Mouse (Mus musculus): ENCODE results near the gene Med9.

Gene Med9

DNA sequence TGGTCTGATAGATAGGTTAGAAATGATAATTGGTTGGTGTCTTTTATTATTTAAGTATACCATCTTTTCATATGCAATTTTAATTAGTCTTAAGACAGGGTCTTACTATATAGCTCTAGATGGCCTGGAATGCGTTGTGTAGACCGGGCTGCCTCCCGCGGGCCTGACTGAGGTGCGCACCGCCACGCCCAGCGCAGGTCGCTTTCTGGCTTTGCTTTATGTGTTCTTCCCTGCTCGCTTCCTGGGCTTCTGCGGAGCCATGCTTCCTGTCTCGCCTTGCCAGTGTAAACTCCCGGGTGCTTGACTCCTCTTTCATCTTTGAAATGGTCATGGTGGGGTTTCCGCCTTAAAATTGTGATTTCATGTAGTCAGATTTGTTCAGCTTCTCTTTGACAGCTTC lies 4.9 kb downstream of the Med9 start:
- no peak for DNase-seq

DNA sequence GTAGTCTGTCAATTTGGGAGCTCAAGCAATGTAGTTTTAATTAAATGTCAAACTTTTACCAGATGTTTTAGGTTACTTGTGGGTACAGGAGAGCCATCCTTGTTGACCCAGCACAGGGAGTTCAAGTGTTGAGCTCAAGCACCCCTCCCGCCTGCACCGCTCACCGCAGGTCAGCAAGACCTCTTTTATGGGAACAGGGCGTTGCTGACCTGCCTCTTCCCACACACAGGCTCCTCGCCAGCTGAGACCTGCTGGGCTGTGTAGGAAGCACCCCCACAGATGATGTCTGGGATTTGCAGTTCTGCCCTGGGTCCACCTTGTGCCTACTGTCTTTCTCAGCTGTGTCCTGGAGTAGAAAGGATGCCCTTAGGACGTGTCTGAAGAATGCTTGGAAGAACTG lies 8.7 kb downstream of the Med9 start:
- DNase-seq = no peak

DNA sequence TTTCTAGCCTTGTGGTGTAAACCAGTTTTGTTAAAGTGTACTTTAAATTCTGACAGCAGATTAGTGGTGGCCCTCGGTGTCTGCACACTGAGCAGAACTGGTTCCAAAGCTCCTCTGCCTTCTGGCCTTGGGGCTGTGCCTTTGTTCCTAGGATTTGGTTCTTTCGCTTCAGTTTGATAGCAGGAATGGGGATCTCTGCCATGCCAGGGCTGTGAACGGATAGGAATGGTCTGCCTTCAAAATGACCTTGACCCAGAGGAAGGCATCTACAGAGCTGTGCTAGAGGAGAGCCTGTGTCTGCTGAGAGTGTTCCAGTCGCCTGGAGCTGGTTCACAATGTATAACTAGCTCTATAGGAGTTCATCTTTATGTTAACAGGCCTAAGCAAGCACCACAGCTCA lies 11.4 kb downstream of the Med9 start:
- DNase-seq = no peak

- peak; percentile 76 for DNase-seq
These were observed 12.7 kb downstream of the Med9 start for GRCm38 (mm10) chr11:59960476-59961337.

GRCm38 (mm10) chr11:59961338-59961875 lies 13.4 kb downstream of the Med9 start:
- no peak for DNase-seq

DNA sequence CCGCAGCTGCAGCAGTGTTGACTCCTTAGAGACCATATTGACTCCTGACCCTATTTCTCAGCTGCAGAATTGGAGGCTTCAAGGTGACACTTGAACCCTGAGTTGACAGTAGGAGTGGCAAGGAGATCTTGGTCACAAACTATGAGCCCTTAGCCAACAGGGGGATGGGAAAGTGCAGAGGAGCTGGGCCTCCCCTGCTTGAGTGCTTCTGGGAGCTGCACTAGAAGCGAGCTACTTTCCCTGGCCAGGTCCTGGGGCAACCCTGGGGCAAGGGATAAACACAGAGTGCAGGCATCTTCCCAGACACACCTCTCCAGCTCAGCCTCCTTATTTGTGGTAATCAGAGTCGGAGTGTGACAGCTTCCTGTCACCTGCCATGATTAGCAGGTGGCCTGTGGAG lies 14.6 kb downstream of the Med9 start:
- DNase-seq = no peak

DNA sequence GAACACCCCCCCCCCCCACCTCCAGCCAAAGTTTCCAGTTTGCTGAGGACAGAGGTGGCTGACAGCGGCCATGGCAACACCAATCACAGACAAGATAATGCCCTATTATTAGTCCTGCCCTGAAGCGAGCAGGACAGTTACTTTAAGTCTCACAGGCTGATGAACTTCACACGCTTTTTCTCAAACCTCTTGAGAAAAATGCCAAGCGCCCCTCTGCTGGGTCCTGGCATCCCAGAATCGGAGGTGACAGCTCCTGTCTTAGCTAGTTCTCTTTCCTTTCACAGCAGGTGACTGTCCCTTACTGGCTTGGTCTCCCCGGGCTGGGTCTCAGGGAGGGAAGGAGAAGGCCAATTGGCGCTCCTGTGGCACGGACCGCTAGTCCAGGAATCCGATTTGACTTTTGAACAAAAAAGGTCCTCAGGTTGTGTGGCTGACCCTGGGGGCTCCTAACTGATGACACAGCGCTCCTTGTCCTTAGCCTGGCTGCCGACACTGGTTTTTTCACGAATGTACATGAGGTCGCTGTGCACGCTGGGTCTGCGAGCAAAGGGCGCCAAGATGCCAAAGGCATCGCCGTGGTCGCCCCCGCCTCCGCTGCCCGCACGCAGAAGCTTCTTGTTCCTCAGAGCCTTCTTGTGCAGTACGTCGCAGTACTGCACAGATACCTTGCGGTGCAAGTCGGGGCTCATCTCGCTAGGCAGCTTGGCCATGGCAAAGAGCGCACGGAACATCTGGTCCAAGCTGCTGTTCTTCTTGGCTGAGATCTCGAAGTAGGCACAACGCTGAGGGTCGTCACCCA lies 15.6 kb downstream of the Med9 start:
- no peak for DNase-seq

DNA sequence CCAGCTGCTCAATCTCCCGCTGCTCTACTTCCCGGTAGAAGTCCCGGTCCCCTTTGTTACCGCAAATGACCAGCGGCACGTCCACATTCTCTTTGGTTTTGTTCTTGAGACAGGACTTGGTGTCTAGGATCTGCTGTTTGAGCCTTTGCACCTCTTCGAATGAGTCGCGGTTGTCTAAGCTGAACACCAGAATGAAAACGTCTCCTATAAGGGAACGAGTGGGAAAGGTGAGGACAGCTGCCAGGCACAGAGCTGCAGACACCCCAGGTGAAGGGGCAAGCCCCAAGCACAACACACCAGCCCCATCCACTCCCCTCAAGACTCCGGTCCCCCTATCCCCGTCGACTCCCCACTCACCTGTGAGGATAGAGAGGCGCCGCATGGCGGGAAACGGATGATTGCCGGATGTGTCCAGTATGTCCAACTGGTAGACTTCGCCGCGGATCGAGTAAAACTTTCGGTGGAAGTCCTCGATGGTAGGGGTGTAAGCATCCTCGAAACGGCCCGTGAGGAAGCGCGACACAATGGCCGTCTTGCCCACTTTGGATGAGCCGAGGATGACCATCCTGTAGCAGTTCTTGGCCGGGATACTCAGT lies 16.3 kb downstream of the Med9 start:
- no peak for DNase-seq

GRCm38 (mm10) chr11:59964818-59965217 lies 16.8 kb downstream of the Med9 start, which contains the start of gene Rasd1:
Rasd1 (minus strand) TSS chr11:59964944.
- DNase-seq = peak; percentile 63

- peak; percentile 61 for DNase-seq
These were observed 17.5 kb downstream of the Med9 start for GRCm38 (mm10) chr11:59965227-59966101.

DNA sequence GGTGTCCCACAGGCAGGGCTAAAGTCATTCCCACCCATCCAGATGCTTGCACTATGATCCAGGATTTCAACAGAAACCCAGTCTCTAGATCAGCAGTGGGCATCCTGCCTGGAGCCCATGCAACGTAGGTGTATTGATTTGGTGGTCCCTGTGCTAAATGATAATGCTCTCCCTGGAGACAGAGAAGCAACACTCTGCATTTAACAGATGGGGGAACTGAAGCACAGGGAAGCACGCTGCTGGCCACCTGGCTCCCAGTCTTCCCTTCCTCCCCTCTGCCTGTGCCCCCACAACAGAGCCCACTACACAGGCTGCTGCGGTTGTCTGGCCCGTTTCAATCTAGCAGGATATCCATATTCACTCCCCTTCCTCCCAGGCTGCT lies 18.1 kb downstream of the Med9 start:
- DNase-seq = peak; percentile 81

GRCm38 (mm10) chr11:59967765-59968164 lies 19.8 kb downstream of the Med9 start:
- no peak for DNase-seq

DNA sequence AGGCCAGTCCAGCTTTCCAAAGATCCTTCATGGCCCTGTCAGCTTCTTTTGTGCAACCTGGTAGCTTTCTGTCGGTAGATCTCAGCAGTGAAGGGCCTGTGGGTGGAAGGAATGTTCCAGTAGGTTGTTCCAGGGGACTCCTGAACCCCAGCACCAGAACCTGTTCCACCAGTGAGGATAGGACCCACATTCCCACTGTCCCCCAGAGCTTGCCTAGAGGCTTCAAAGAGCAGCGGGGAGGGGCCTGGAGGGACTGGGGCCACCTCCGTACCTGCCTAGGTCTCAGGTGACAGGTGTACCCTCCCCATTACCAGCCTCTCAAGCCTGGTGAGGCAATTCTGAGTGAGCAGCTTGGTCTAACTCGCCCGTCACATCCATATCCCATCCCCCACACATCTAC lies 22.8 kb downstream of the Med9 start:
- no peak for DNase-seq

GRCm38 (mm10) chr11:59971691-59972090 lies 23.7 kb downstream of the Med9 start:
- DNase-seq = no peak

- no peak for DNase-seq
These were observed 25.4 kb downstream of the Med9 start for GRCm38 (mm10) chr11:59973389-59973788.

DNA sequence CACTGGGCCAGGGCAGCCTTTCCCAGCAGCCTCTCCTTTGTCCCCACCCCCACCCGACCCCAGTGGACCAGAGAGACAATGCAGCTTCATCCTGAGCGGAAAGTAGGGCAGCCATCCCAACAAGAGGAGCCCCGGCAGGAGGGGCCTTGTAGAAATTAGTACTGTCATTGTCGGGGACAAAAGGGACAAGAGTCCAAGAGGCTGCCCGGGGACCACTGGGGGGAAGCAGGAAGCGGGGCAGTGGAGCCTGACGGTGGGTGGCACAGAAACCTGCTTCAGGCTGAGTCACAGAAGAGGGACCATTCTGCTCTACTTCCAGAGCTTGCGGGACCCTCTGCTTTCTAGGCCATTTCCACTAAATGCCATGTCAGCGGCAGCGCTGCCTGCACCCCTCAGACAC lies 27.2 kb downstream of the Med9 start:
- no peak for DNase-seq

DNA sequence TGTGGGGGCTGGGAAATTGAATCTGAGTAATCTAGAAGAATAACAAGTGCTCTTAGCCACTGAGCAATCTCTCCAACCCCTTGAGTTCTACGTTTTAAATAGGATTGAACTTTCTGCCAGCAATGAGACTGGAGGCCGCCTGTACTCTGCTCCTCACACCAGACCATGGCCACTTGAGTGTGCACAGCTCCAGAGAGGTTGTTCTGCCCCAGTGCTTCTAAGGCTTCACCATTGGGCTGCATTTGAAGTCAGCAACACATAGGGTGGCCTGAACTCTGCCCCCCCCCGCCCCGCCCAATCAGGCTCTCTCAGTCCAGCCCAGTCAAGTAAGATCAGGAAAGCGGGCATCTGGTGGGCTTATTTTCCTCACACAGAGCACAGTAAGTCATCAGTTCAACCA lies 29.8 kb downstream of the Med9 start:
- DNase-seq = no peak

GRCm38 (mm10) chr11:59989406-59989805 lies 41.4 kb downstream of the Med9 start:
- no peak for DNase-seq

DNA sequence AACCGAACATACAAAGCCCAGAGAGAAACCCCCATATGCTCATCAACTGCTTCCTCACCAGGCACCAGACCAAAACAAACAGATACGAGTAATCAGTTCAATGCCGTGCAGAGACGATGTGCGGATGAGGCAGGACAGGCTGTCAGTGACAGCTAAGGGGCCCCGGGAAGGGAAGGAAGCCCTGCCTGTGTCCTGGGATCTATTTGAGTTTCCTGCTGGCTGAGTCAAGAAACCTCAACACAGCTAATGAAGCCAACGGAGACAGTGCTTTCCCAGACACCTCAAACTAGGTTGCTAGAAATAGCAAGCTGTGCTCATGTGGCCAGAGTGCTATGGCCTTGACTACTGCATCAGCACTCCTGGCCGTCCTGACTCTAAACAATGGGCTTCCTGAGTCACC lies 43.4 kb downstream of the Med9 start:
- no peak for DNase-seq

DNA sequence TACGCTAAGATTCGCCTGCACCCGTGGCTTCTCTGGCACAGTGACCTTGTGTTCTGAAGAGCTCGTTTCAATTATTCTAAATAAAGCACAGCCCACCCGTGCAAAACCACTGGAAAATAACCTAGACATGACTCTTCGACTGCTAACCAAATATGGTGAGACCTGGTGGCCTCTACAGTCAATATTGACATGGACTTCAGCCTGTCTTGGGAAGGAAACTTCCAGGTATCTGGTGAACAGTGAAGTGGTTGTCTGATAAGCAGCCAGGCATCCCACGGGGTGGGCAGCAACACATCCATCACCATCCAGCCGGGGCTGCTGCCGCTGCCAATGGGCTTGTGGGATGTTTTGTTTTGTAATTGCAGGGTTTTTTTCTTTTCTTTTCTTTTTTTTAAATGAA lies 46.3 kb downstream of the Med9 start:
- no peak for DNase-seq

DNA sequence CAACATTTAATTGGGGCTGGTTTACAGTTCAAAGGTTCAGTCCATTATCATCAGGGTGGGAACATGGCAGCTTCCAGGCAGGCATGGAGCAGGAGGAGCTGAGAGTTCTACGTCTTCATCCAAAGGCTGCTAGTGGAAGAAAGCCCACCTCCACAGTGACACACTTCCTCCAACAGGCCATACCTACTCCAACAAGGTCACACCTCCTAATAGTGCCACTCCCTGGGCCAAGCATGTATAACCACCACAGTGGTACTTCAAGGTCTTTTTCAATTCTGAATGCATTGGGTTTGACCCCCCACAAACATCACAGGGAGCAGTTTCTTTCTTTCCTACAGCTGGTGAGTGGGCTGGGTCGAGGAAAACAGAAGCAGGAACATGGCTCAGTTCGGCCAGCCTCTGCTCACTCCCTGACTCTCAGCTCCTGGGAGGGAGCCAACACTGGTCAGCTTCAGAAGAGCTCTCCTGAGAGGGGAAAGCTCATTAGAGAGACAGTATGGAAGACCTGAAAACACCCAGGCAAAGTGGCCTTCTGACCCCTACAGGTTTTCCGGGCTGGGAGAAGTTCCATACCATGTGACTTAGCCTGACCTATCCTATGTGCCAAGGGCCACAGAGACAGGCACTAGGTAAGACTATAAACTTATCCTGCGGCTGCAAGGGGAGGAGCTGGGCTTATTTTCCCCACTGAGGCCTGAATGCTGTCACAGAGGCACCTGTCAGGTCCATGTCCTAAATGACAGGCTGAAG lies 53.4 kb downstream of the Med9 start:
- no peak for DNase-seq

- peak; percentile 9 for DNase-seq
These were observed 55.8 kb downstream of the Med9 start for GRCm38 (mm10) chr11:60003811-60004210.
